Mouse (Mus musculus) intestine, embryonic 15.5 days (tissue): ENCODE results near the gene Scgb1b3. TPM values are rescaled to one million over a fixed set of nuclear protein-coding genes. Genes with fewer than 3 reads are reported as not detected.

Experiments
- ATAC-seq: fragments of 200-750 bp; cut with Nextera tagmentation; 2 replicates; pipeline ENCODE4 v1.8.0; 2017; ENCODE audit warnings: moderate TSS enrichment, moderate library complexity
- H3K27ac ChIP-seq: fragments of 300-500 bp; sonication (generic); 2 replicates; pipeline ENCODE4 v1.5.1; 2015; ENCODE audit warnings: mild to moderate bottlenecking, inconsistent platforms
- H3K27me3 ChIP-seq: fragments of 300-500 bp; sonication (generic); replicated peaks from 2 replicates; pipeline ENCODE4 v1.6.1; 2015; ENCODE audit warnings: inconsistent platforms
- H3K36me3 ChIP-seq: fragments of 300-500 bp; sonication (generic); 2 replicates; pipeline ENCODE4 v1.6.1; 2015; ENCODE audit warnings: inconsistent platforms
- H3K4me1 ChIP-seq: fragments of 300-500 bp; sonication (generic); replicated peaks from 2 replicates; pipeline ENCODE4 v1.6.1; 2015; ENCODE audit warnings: inconsistent platforms
- H3K4me2 ChIP-seq: fragments of 300-500 bp; sonication (generic); replicated peaks from 2 replicates; pipeline ENCODE4 v1.6.1; 2015; ENCODE audit warnings: mild to moderate bottlenecking, inconsistent platforms
- H3K4me3 ChIP-seq: fragments of 300-500 bp; sonication (generic); replicated peaks from 2 replicates; pipeline ENCODE4 v1.5.1; 2015; ENCODE audit warnings: inconsistent platforms
- H3K9ac ChIP-seq: fragments of 300-500 bp; sonication (generic); 2 replicates; pipeline ENCODE4 v1.6.1; 2015; ENCODE audit warnings: inconsistent platforms
- H3K9me3 ChIP-seq: fragments of 300-500 bp; sonication (generic); 2 replicates; pipeline ENCODE4 v1.6.1; 2016; ENCODE audit warnings: inconsistent platforms
- WGBS: fragments of 180-500 bp; shearing (Covaris S2); methylation state at CpG from one replicate; pipeline ENCODE4 v1.1.7; 2015; 5-methylcytosine and 5-hydroxymethylcytosine counted together
- polyA plus RNA-seq: library from polyadenylated mRNA; unstranded; fragments of >200 nt; fragmentation: Nextera tagmentation; extraction: Ambion mirVana; gene quantifications from 2 replicates; pipeline ENCODE4 v1.2.1, GENCODE M21; 2015

The Scgb1b3 gene
- polyA plus RNA-seq, result not detected in 2 replicates

- no peaks in the 10 kb centered on the region for H3K4me1 ChIP-seq
These were observed at the start of gene Scgb1b3 for GRCm38 (mm10) chr7:31375292-31375691. TSS of gene Scgb1b3 (plus strand) at chr7:31375592.

DNA sequence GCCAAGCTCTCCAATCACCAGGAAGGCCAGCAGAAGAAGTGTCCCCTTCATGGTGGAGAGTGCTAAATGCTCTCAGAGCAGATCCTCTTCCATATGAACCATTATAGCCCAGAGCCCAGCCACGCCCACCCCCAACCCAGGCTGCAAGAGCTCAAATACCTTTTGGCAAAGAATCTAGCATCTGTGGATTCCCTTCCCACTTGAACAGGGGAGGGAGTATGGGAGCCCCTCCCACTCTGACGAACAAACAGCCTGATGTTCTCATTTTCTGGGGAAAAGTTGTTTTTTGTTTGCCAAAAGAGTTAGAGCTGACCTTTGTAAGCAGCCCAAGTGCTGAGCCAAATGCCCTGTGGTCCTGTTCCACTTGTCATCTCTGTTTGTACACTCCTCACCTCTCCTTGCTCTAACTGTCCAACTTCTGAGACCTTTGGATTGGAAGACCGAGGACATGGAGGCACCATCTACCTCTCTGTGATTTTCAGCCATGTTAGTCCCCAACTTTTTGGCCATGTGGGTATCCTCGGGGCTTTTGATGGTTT lies 13.3 kb upstream of the Scgb1b3 start, which contains the start of gene Scgb2b3:
Gene Scgb2b3, minus strand, starts transcription at position 51 of the 539 bp plus-strand sequence.
- ATAC-seq, result no peak
- H3K27ac ChIP-seq, result no peak within 1 kb of the TSS
- no peaks in the 10 kb centered on the region for H3K9me3 ChIP-seq
- H3K4me2 ChIP-seq, result no peak within 1 kb of the TSS
- H3K4me3 ChIP-seq, result no peak within 1 kb of the TSS
- no peaks in the 10 kb centered on the region for H3K36me3 ChIP-seq
- WGBS, result 70% methylated on average over 4 of the region's 4 CpGs
- H3K4me1 ChIP-seq, result no peaks in the 10 kb centered on the region
- H3K9ac ChIP-seq, result no peak within 1 kb of the TSS
- no peaks in the 10 kb centered on the region for H3K27me3 ChIP-seq

More at GRCm38 (mm10) chr7:31375292-31375691, at the start of gene Scgb1b3:
- ATAC-seq, result no peak
- Histone ChIP-seq H3K4me2 (no peak within 1 kb of the TSS), H3K27ac (no peak within 1 kb of the TSS), H3K36me3 (no peaks in the 10 kb centered on the region), H3K9ac (no peak within 1 kb of the TSS), H3K9me3 (no peaks in the 10 kb centered on the region), H3K4me3 (no peak within 1 kb of the TSS), H3K27me3 (no peaks in the 10 kb centered on the region)
- whole genome bisulfite sequencing, result 80% methylated on average over 3 of the region's 3 CpGs

Other genes with a start within 250 kb of the Scgb1b3 start
- gene Scn1b, start 248.6 kb upstream of the Scgb1b3 start, polyA plus RNA-seq, result 1.6 and 1.8 TPM in 2 replicates
- 41.6 and 44.2 TPM in 2 replicates for gene Gramd1a, start 219.7 kb upstream of the Scgb1b3 start, polyA plus RNA-seq
- not detected in 2 replicates for gene Scgb2b2, start 85.1 kb upstream of the Scgb1b3 start, polyA plus RNA-seq
- gene Scgb1b2, start 83.8 kb upstream of the Scgb1b3 start, polyA plus RNA-seq, result not detected in 2 replicates
- not detected in 2 replicates for gene Scgb2b3, start 13.5 kb upstream of the Scgb1b3 start, polyA plus RNA-seq